ENCODE assay signal across 9 mouse cellular contexts in the genomic region with DNA sequence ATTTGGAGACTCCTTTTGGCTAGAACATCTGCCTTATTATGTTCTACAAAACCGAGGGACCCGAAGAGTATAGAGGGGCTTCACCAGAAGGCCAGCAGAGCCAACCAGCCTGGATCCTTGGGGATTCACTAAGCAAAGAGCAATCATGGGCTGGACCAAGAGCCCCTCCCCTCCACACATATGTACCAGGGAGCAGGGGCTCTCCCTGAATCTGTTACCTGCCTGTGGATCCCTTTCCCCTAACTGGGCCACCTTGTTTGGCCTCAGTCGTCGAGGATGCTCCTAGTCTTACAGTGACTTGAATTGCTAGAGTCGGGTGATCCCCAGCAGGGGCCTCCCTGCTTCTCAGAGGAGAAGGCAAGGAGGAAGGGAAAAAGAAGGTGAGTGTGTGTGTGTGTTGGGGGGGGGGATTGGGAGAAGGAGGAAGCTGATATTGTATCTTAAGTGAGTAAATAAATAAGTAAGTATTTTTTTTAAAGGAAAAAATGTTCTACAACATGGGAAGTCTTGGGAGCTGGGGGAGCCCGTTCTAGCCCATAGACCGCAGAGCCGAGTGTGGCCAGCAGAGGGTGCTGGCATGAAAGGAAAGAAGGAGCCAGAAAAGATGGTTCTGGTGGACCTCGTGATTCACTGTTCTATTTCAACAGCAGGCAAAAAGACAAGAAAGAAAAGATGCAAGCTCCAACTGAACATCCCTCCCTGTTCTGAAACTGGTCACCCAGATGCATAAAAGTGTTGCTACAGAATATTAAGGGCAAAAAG. TPM values are rescaled to one million over a fixed set of nuclear protein-coding genes. Genes with fewer than 3 reads are reported as not detected.
DNase-seq lines count a peak whose midpoint lies in the region; ATAC-seq and TF ChIP-seq lines count a peak whose summit lies in the region.
"Had no signal": no experiment of that assay in that cellular context is flagged by ENCODE, and none has a peak within 500 bp of the region (broad histone marks: within the 10 kb centered on the region; RNA-seq: fewer than 3 reads in every experiment).

No protein-coding gene starts in this region.

- peak; percentile 72 for TF ChIP-seq CTCF in bone marrow, adult 2 months (IDR thresholded peaks at IDR 0.05; ENCODE audit: control insufficient read depth, insufficient read depth, low read length)

- WGBS in forebrain, embryonic 10.5 days, result 33% methylated on average over 9 of the region's 9 CpGs
- 33% methylated on average over 9 of the region's 9 CpGs for WGBS in forebrain, embryonic 16.5 days
- WGBS in bone marrow, adult 2 months, result 17% methylated on average over 9 of the region's 9 CpGs
- 31% methylated on average over 9 of the region's 9 CpGs for WGBS in forebrain, embryonic 12.5 days
- 33% methylated on average over 9 of the region's 9 CpGs for WGBS in hindbrain, embryonic 14.5 days

- H3K9ac ChIP-seq in forebrain, embryonic 16.5 days (replicated peaks; ENCODE audit: low read depth, low read length), result no peak overlapping the region
- H3K9ac ChIP-seq in forebrain, embryonic 12.5 days, result no peak overlapping the region
- H3K9ac ChIP-seq in hindbrain, embryonic 14.5 days, result no peak overlapping the region
- H3K9ac ChIP-seq: limb, embryonic 12.5 days had no signal

- no peak overlapping the region for H3K4me3 ChIP-seq in forebrain, embryonic 10.5 days
- H3K4me3 ChIP-seq in forebrain, embryonic 16.5 days (replicated peaks; ENCODE audit: low read length), result no peak overlapping the region
- no peak overlapping the region for H3K4me3 ChIP-seq in bone marrow, adult 2 months (replicated peaks; ENCODE audit: control insufficient read depth, low read depth, low read length)
- no peak overlapping the region for H3K4me3 ChIP-seq in forebrain, embryonic 12.5 days (replicated peaks)
- no peak overlapping the region for H3K4me3 ChIP-seq in hindbrain, embryonic 14.5 days (replicated peaks; ENCODE audit: low read length)
- H3K4me3 ChIP-seq: limb, embryonic 12.5 days had no signal

- no peak overlapping the region for H3K4me2 ChIP-seq in forebrain, embryonic 16.5 days (ENCODE audit: low read length)
- H3K4me2 ChIP-seq in forebrain, embryonic 12.5 days, result no peak overlapping the region
- no peak overlapping the region for H3K4me2 ChIP-seq in hindbrain, embryonic 14.5 days (replicated peaks)
- H3K4me2 ChIP-seq: limb, embryonic 12.5 days had no signal

- no peaks in the 10 kb centered on the region for H3K36me3 ChIP-seq in forebrain, embryonic 10.5 days (replicated peaks)
- H3K36me3 ChIP-seq in forebrain, embryonic 16.5 days (ENCODE audit: control insufficient read depth, insufficient read depth), result no peaks in the 10 kb centered on the region
- H3K36me3 ChIP-seq in forebrain, embryonic 12.5 days (replicated peaks), result no peaks in the 10 kb centered on the region
- no peaks in the 10 kb centered on the region for H3K36me3 ChIP-seq in hindbrain, embryonic 14.5 days (replicated peaks; ENCODE audit: control insufficient read depth, insufficient read depth)
- no peaks in the 10 kb centered on the region for H3K36me3 ChIP-seq in splenic B cell, adult 2 months (ENCODE audit: control insufficient read depth, insufficient read depth, low read length, poor library complexity, severe bottlenecking)
- H3K36me3 ChIP-seq: limb, embryonic 12.5 days had no signal

- H3K9me3 ChIP-seq in forebrain, embryonic 10.5 days, result no peaks in the 10 kb centered on the region
- no peaks in the 10 kb centered on the region for H3K9me3 ChIP-seq in forebrain, embryonic 16.5 days (ENCODE audit: control insufficient read depth, low read length)
- no peaks in the 10 kb centered on the region for H3K9me3 ChIP-seq in forebrain, embryonic 12.5 days
- no peaks in the 10 kb centered on the region for H3K9me3 ChIP-seq in hindbrain, embryonic 14.5 days (ENCODE audit: control insufficient read depth, low read length)
- H3K9me3 ChIP-seq: limb, embryonic 12.5 days had no signal

- peak; percentile 57 for DNase-seq in forebrain, embryonic 10.5 days (ENCODE audit: extremely low spot score, low spot score)
- peak; percentile 70 for DNase-seq in hindbrain, embryonic 14.5 days (ENCODE audit: low spot score)
- DNase-seq in layer of hippocampus, postnatal 25 days (ENCODE audit: extremely low spot score in 1 of 2, low spot score in 1 of 2), result peak; percentile 66 to 89
- DNase-seq in mesoderm, embryonic 11.5 days (ENCODE audit: low read depth, low spot score), result peak; percentile 66
- peak; percentile 67 for DNase-seq in splenic B cell, adult 2 months (ENCODE audit: low read depth, low spot score)

- ATAC-seq in forebrain, embryonic 16.5 days, result no peak; the same call in 1 of the 2 replicates
- ATAC-seq in forebrain, embryonic 12.5 days (ENCODE audit: low FRiP score), result peak; percentile 49; the same call in 1 of the 2 replicates
- ATAC-seq in hindbrain, embryonic 14.5 days (ENCODE audit: low FRiP score), result no peak

- H3K27ac ChIP-seq in forebrain, embryonic 10.5 days, result no peak overlapping the region
- no peak overlapping the region for H3K27ac ChIP-seq in forebrain, embryonic 16.5 days (ENCODE audit: low read length)
- no peak overlapping the region for H3K27ac ChIP-seq in bone marrow, adult 2 months (ENCODE audit: control insufficient read depth, insufficient read depth, low read depth, low read length, poor library complexity)
- H3K27ac ChIP-seq in forebrain, embryonic 12.5 days, result no peak overlapping the region
- H3K27ac ChIP-seq in hindbrain, embryonic 14.5 days, result no peak overlapping the region
- H3K27ac ChIP-seq: limb, embryonic 12.5 days had no signal

- no peaks in the 10 kb centered on the region for H3K27me3 ChIP-seq in forebrain, embryonic 10.5 days (ENCODE audit: poor library complexity, severe bottlenecking)
- H3K27me3 ChIP-seq in forebrain, embryonic 16.5 days (replicated peaks; ENCODE audit: control insufficient read depth, insufficient read depth, low read length), result no peaks in the 10 kb centered on the region
- H3K27me3 ChIP-seq in forebrain, embryonic 12.5 days, result no peaks in the 10 kb centered on the region
- H3K27me3 ChIP-seq in hindbrain, embryonic 14.5 days (ENCODE audit: control insufficient read depth, insufficient read depth, low read length), result no peaks in the 10 kb centered on the region
- H3K27me3 ChIP-seq in splenic B cell, adult 2 months (ENCODE audit: control insufficient read depth, insufficient read depth, low read length, poor library complexity, severe bottlenecking), result no peaks in the 10 kb centered on the region
- H3K27me3 ChIP-seq: limb, embryonic 12.5 days had no signal

- no peaks in the 10 kb centered on the region for H3K4me1 ChIP-seq in forebrain, embryonic 10.5 days
- no peaks in the 10 kb centered on the region for H3K4me1 ChIP-seq in forebrain, embryonic 16.5 days (replicated peaks; ENCODE audit: control insufficient read depth, insufficient read depth, low read length)
- H3K4me1 ChIP-seq in bone marrow, adult 2 months (ENCODE audit: control insufficient read depth, insufficient read depth, low read length), result no peaks in the 10 kb centered on the region
- H3K4me1 ChIP-seq in forebrain, embryonic 12.5 days, result no peaks in the 10 kb centered on the region; the same call in 1 of the 2 replicates
- no peaks in the 10 kb centered on the region for H3K4me1 ChIP-seq in hindbrain, embryonic 14.5 days (replicated peaks; ENCODE audit: control insufficient read depth, insufficient read depth, low read length)

- no peak for TF ChIP-seq POLR2A in bone marrow, adult 2 months (IDR thresholded peaks at IDR 0.05; ENCODE audit: borderline replicate concordance, control insufficient read depth, low read depth, low read length)

RNA-seq across cellular contexts. Expression of gene Postn, which starts 7.8 kb away (rescaled TPM):
- 3.7 and 3.8 TPM in 2 replicates for polyA plus RNA-seq in forebrain, embryonic 10.5 days (2016; fragmentation: Nextera tagmentation; extraction: Ambion mirVana)
- 13.2 and 26.8 TPM in 2 replicates for polyA plus RNA-seq in forebrain, embryonic 16.5 days (2015; fragmentation: Nextera tagmentation; extraction: Ambion mirVana)
- 5.2 and 34.4 TPM in 2 replicates for polyA plus RNA-seq in bone marrow, adult 2 months (2011; ENCODE audit: insufficient read depth, insufficient read length, low replicate concordance, missing spikeins)
- 15.0 and 15.1 TPM in 2 replicates for polyA plus RNA-seq in forebrain, embryonic 12.5 days (2016; fragmentation: Nextera tagmentation; extraction: Ambion mirVana)
- polyA plus RNA-seq in hindbrain, embryonic 14.5 days (2014; fragmentation: Nextera tagmentation; extraction: Ambion mirVana), result 33.6 and 34.6 TPM in 2 replicates
- 1 to 10 TPM in 1 of 2 experiments, under 1 TPM in 1; 0.91 to 1.2 TPM for total RNA-seq in layer of hippocampus, postnatal 25 days (2021)
